Mouse (Mus musculus) lung, embryonic 16.5 days (tissue): ENCODE measurements around the gene Dis3l2. TPM values are rescaled to one million over a fixed set of nuclear protein-coding genes. Genes with fewer than 3 reads are reported as not detected.

Source experiments
- ATAC-seq: fragments of 200-750 bp; cut with Nextera tagmentation; 2 replicates; pipeline ENCODE4 v1.8.0; 2017; ENCODE audit warnings: low read depth, mild to moderate bottlenecking, moderate library complexity
- H3K27ac ChIP-seq: fragments of 300-500 bp; sonication (generic); 2 replicates; pipeline ENCODE4 v1.5.1; 2014; ENCODE audit warnings: mild to moderate bottlenecking, control low read depth, low read length
- H3K27me3 ChIP-seq: fragments of 300-500 bp; sonication (generic); 2 replicates; pipeline ENCODE4 v1.6.1; 2014; ENCODE audit warnings: low read depth, low read length, mixed read lengths; ENCODE audit not compliant: control insufficient read depth, insufficient read depth
- H3K36me3 ChIP-seq: fragments of 300-500 bp; sonication (generic); 2 replicates; pipeline ENCODE4 v1.6.1; 2014; ENCODE audit warnings: low read length; ENCODE audit not compliant: control insufficient read depth, insufficient read depth
- H3K4me1 ChIP-seq: fragments of 300-500 bp; sonication (generic); replicated peaks from 2 replicates; pipeline ENCODE4 v1.6.1; 2014; ENCODE audit warnings: low read length, mixed read lengths; ENCODE audit not compliant: control insufficient read depth, insufficient read depth
- H3K4me2 ChIP-seq: fragments of 300-500 bp; sonication (generic); 2 replicates; pipeline ENCODE4 v1.6.1; 2014; ENCODE audit warnings: low read depth, low read length, control low read depth
- H3K4me3 ChIP-seq: fragments of 300-500 bp; sonication (generic); 2 replicates; pipeline ENCODE4 v1.5.1; 2014; ENCODE audit warnings: mild to moderate bottlenecking, low read length, control low read depth
- H3K9ac ChIP-seq: fragments of 300-500 bp; sonication (generic); 2 replicates; pipeline ENCODE4 v1.6.1; 2014; ENCODE audit warnings: low read length, control low read depth
- H3K9me3 ChIP-seq: fragments of 300-500 bp; sonication (generic); 2 replicates; pipeline ENCODE4 v1.6.1; 2016; ENCODE audit warnings: low read length; ENCODE audit not compliant: control insufficient read depth
- WGBS: fragments of 180-500 bp; shearing (Covaris S2); extraction: QIAGEN DNeasy Blood & Tissue Kit; methylation state at CpG from one replicate; pipeline ENCODE4 v1.1.7; 2014; 5-methylcytosine and 5-hydroxymethylcytosine counted together
- polyA plus RNA-seq: library from polyadenylated mRNA; unstranded; fragments of >200 nt; fragmentation: Nextera tagmentation; extraction: Ambion mirVana; gene quantifications from 2 replicates; pipeline ENCODE4 v1.2.1, GENCODE M21; 2015

The Dis3l2 gene
- polyA plus RNA-seq, 1 experiment from 2014 or later: 25.6 TPM

DNA sequence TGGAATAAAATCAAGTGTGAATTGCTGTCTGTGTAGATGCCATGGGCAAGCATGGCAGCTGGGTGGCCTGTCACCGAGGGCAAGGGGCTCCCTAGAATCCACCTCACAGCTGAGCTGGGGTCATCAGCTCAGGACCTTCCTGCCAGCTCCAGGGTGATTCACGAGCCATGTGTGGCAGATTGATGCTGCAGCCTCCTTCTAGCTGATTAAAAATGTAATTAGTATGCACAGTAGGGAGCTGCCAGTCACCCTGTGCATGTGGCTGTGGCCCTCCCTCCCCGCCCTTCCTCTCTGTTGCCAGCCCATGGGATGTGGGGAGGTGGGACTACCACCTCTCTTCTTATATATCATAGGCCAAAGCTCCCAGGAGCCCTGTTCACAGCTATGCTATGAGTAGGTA is 346.5 kb downstream of the Dis3l2 start:
- H3K9ac ChIP-seq: no peak overlapping the region
- 0 out of 2 replicates have a peak, but pooled peaks cover 2% of the 10 kb centered on the region for H3K36me3 ChIP-seq
- no peaks in the 10 kb centered on the region for H3K9me3 ChIP-seq
- no peaks in the 10 kb centered on the region for H3K27me3 ChIP-seq
- H3K4me2 ChIP-seq: no peak overlapping the region
- WGBS: 73% methylated on average over 3 of the region's 3 CpGs
- ATAC-seq: no peak
- H3K4me1 ChIP-seq: no peaks in the 10 kb centered on the region
- no peak overlapping the region for H3K27ac ChIP-seq
- no peak overlapping the region for H3K4me3 ChIP-seq

DNA sequence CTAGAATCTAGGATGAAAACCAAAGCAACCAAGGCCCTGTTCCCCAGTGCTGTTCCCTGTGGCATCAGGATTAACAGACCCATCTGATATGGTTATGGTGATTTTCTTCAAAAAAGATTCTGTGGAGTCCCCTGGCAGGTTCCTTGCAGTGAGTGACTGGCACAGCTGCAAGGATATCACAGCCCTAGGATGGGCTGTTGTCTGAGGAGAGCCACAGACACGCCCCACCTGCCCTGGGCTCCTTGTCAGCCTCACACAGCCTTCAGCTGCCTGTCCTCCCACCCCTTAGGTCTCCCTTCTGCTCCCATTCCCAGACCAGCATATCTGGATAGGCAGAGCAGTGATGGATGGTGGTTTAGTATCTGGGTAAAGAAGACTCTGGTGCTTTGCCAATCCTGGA is 347.1 kb downstream of the Dis3l2 start:
- H3K27me3 ChIP-seq: no peaks in the 10 kb centered on the region
- H3K4me1 ChIP-seq: no peaks in the 10 kb centered on the region
- no peak overlapping the region for H3K9ac ChIP-seq
- H3K27ac ChIP-seq: no peak overlapping the region
- no peak overlapping the region for H3K4me2 ChIP-seq
- H3K36me3 ChIP-seq: 0 out of 2 replicates have a peak, but pooled peaks cover 2% of the 10 kb centered on the region
- WGBS: 60% methylated on average over 1 of the region's 1 CpGs
- no peak for ATAC-seq
- no peak overlapping the region for H3K4me3 ChIP-seq
- H3K9me3 ChIP-seq: no peaks in the 10 kb centered on the region

DNA sequence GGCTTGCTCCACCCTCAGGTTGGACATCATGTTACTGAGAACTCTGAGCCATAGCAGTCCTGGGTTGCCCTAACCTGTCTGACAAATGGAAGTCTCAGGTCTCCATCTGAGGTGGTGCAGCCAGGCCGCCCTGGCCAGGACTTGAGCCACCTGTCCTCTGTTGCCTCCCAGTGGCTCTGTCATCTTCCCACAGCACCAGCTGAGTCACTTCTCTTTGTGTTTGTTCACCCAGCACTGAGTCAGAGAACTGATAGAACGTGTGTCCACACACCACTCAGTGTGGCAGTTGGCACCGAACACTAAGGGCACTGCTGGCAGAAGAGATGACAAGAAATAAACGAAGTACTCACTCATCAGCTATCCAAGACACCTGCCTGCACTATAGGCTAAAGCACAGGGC is 347.8 kb downstream of the Dis3l2 start:
- Histone ChIP-seq H3K9me3 (no peaks in the 10 kb centered on the region), H3K4me1 (no peaks in the 10 kb centered on the region), H3K4me2 (no peak overlapping the region), H3K36me3 (0 out of 2 replicates have a peak, but pooled peaks cover 2% of the 10 kb centered on the region), H3K27me3 (no peaks in the 10 kb centered on the region), H3K27ac (no peak overlapping the region), H3K9ac (no peak overlapping the region), H3K4me3 (no peak overlapping the region)
- no peak for ATAC-seq
- WGBS: 75% methylated on average over 4 of the region's 4 CpGs

DNA sequence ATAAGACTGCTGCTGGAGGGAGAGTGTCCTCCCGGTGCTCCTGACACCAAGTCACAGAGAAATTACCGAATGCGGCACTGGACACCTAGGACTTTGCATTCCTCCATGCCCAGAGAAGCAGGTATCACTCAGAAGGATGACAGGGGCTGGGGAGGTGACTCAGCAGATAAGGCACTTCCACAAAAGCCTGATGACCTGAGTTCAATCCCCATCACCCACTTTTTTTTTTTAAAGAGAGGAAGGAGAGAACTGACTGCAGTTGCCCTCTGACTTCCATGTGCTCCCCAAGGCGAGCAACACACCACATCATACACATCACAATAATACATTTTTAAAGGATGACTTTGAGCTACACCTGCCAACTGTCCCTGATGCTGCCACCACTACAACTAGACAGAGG is 353.5 kb downstream of the Dis3l2 start:
- H3K36me3 ChIP-seq: no peaks in the 10 kb centered on the region
- WGBS: 69% methylated on average over 4 of the region's 4 CpGs

DNA sequence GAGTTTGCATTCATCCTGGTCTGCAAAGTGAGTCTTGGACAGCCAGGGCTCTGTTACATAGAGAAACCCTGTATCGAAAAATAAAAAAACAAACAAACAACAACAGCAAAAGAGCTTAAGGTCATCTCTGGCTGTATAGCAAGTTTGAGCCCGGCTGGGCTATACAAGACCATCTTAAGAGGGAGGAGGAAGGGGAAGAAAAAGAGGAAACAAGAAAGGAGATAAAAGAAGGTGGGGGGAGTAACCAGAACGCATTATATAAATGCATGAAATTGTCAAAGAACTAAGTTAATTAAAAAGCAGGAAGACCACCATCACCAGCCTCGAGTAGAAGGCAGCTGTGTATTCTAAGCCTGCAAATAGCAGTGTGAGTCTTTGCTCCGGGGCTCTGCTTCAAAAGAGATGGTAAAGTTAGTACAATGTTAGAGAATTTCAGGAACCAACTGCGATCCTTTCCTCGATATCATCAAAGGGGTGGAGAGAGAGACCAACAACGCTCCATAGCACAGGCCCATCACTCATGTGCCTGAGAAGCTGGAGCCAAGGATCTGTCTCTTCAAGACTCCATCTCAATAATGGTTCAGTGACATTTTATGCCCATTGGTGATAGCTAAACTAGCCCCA is 355.5 kb downstream of the Dis3l2 start:
- ATAC-seq: no peak
- Histone ChIP-seq H3K9ac (no peak overlapping the region), H3K27ac (no peak overlapping the region), H3K4me3 (no peak overlapping the region), H3K4me1 (no peaks in the 10 kb centered on the region), H3K9me3 (no peaks in the 10 kb centered on the region), H3K4me2 (no peak overlapping the region), H3K36me3 (no peaks in the 10 kb centered on the region), H3K27me3 (no peaks in the 10 kb centered on the region)
- 66% methylated on average over 8 of the region's 8 CpGs for WGBS

More for the DNA sequence above, 353.5 kb downstream of the Dis3l2 start:
- Histone ChIP-seq H3K4me2 (no peak overlapping the region), H3K9me3 (no peaks in the 10 kb centered on the region), H3K27me3 (no peaks in the 10 kb centered on the region), H3K4me3 (no peak overlapping the region), H3K27ac (no peak overlapping the region), H3K9ac (no peak overlapping the region), H3K4me1 (no peaks in the 10 kb centered on the region)
- no peak for ATAC-seq

DNA sequence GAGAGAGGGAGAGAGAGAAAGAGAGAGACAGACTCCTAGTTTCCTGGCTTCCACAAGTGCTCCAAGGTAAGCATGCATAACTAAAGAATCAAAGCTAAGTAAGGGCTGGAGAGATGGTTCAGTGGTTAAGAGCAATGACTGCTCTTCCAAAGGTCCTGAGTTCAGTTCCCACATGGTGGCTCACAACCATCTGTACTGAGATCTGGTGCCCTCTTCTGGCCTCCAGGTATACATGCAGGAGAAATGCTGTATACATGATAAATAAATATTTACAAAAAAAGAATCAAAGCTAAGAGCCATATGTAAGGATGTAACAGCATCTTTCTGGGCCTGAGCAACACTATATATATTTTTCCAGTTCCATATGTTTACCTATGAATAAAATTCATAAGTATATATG is 357.3 kb downstream of the Dis3l2 start:
- H3K27ac ChIP-seq: no peak overlapping the region
- no peaks in the 10 kb centered on the region for H3K36me3 ChIP-seq
- H3K27me3 ChIP-seq: no peaks in the 10 kb centered on the region
- no peak overlapping the region for H3K4me3 ChIP-seq
- no peak for ATAC-seq
- H3K9me3 ChIP-seq: no peaks in the 10 kb centered on the region
- no peak overlapping the region for H3K4me2 ChIP-seq
- no peaks in the 10 kb centered on the region for H3K4me1 ChIP-seq
- H3K9ac ChIP-seq: no peak overlapping the region

DNA sequence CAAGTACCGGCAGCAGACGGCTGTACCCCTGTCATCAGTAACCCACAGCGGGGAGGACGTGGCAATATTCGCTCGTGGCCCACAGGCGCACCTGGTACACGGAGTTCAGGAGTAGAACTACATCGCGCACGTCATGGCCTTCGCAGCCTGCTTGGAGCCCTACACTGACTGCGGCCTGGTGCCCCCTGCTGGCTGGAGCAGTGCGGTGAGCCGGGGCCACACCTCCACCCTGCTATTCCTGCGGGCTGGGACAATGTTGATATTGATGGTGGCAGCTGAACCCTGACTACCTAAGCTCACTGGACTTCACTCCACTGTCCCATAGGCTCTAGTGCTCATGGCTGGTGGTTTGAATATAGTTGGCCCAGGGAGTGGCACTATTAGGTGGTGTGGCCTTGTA is 367.1 kb downstream of the Dis3l2 start:
- H3K4me1 ChIP-seq: no peaks in the 10 kb centered on the region
- H3K4me3 ChIP-seq: no peak overlapping the region
- H3K27me3 ChIP-seq: no peaks in the 10 kb centered on the region
- WGBS: 47% methylated on average over 16 of the region's 16 CpGs
- H3K4me2 ChIP-seq: no peak overlapping the region
- H3K36me3 ChIP-seq: no peaks in the 10 kb centered on the region
- 0 out of 2 replicates have a peak, but pooled peaks have one; percentile 43 for ATAC-seq
- no peaks in the 10 kb centered on the region for H3K9me3 ChIP-seq
- H3K9ac ChIP-seq: no peak overlapping the region
- no peak overlapping the region for H3K27ac ChIP-seq

DNA sequence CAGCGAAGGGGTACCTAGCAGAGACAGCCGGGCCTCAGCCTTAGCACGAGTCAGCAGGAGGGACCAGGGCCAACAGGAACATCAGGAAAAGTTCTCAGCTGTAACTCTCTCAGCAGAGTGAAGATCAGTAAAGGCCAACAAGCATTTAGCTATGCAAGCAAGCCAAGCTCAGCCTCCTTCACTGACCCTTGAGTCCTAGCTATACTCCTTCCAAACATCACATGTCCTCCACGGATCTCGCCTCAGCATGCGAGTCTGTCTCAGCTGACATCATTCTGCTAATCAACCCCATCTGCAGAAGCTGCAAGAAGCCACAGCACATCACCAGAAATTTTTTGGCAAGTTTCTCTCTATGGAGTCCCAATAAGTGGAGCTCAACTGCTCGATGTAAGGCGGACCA is 370.2 kb downstream of the Dis3l2 start:
- Histone ChIP-seq H3K36me3 (no peaks in the 10 kb centered on the region), H3K27me3 (no peaks in the 10 kb centered on the region), H3K9ac (no peak overlapping the region), H3K4me2 (no peak overlapping the region), H3K4me3 (no peak overlapping the region), H3K9me3 (no peaks in the 10 kb centered on the region), H3K4me1 (no peaks in the 10 kb centered on the region), H3K27ac (no peak overlapping the region)
- WGBS: 79% methylated on average over 8 of the region's 8 CpGs
- ATAC-seq: no peak

DNA sequence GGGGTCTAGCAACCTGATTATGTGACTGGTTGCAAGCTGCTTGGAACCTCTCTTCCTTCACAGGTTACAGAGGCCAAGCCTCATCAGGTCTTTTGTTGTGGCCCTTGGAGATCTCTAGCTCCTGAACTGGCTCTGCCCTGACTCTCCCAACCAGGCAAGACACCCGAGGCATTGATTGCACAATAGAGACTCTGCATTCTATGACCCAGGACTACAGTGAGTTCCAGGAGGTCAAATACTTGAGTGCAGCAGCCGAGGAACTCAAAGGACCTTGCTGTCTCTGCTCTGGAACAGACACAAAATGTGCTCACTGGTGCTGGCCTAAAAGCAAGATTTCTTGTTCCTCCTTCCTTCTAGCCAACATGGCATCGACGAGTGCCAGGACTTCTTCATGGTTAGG is 382.6 kb downstream of the Dis3l2 start:
- Histone ChIP-seq H3K4me2 (no peak overlapping the region), H3K4me3 (no peak overlapping the region), H3K4me1 (no peaks in the 10 kb centered on the region), H3K9ac (no peak overlapping the region), H3K27ac (no peak overlapping the region), H3K36me3 (no peaks in the 10 kb centered on the region), H3K9me3 (no peaks in the 10 kb centered on the region), H3K27me3 (no peaks in the 10 kb centered on the region)
- 48% methylated on average over 4 of the region's 4 CpGs for WGBS
- no peak for ATAC-seq

DNA sequence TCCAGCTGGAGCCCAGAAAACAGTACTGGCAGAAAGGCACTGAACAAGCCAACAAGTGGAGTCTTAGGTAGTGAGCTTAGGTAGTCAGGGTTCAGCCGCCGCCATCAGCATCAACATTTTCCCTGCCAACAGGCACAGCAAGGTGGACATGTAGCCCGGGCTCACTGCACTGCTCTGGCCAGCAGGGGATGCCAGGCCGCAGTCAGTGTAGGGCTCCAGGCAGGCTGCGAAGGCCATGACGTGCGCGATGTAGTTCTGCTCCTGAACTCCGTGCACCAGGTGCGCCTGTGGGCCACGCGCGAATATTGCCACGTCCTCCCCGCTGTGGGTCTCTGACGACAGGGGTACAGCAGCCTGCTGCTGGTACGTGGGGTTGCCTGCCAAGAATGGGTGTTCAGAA is 383.4 kb downstream of the Dis3l2 start:
- Histone ChIP-seq H3K4me1 (no peaks in the 10 kb centered on the region), H3K27ac (no peak overlapping the region), H3K9ac (no peak overlapping the region), H3K4me2 (no peak overlapping the region), H3K9me3 (no peaks in the 10 kb centered on the region), H3K27me3 (no peaks in the 10 kb centered on the region), H3K4me3 (no peak overlapping the region), H3K36me3 (no peaks in the 10 kb centered on the region)
- WGBS: 74% methylated on average over 17 of the region's 17 CpGs
- no peak for ATAC-seq
